Mouse (Mus musculus) brain, embryonic 14.5 days (tissue): ENCODE data around the gene Cep112. TPM values are rescaled to one million over a fixed set of nuclear protein-coding genes. Genes with fewer than 3 reads are reported as not detected.

Experiments
- DNase-seq: peaks from one replicate; pipeline ENCODE4 v3.0.0-alpha.2; 2011; ENCODE audit warnings: low read depth
- CTCF ChIP-seq: fragments of 200-500 bp; IDR thresholded peaks from 2 replicates; pipeline ENCODE4 v1.5.1; 2012; ENCODE audit warnings: inconsistent platforms, mild to moderate bottlenecking, moderate library complexity, borderline replicate concordance; ENCODE audit not compliant: insufficient read depth, insufficient read length; ENCODE audit errors: extremely low read depth
- POLR2A ChIP-seq: fragments of 200-500 bp; IDR thresholded peaks from 2 replicates; pipeline ENCODE4 v1.6.1; 2012; ENCODE audit warnings: mild to moderate bottlenecking, inconsistent platforms, borderline replicate concordance; ENCODE audit not compliant: poor library complexity, insufficient read depth, insufficient read length, severe bottlenecking; ENCODE audit errors: extremely low read depth
- polyA plus RNA-seq: library from polyadenylated mRNA; depleted of rRNA; stranded (reverse); fragments of >200 nt; gene quantifications from 2 replicates; pipeline ENCODE4 v1.2.3, GENCODE M21; 2012

The Cep112 gene
- polyA plus RNA-seq, 1 experiment: 13.3 TPM

DNA sequence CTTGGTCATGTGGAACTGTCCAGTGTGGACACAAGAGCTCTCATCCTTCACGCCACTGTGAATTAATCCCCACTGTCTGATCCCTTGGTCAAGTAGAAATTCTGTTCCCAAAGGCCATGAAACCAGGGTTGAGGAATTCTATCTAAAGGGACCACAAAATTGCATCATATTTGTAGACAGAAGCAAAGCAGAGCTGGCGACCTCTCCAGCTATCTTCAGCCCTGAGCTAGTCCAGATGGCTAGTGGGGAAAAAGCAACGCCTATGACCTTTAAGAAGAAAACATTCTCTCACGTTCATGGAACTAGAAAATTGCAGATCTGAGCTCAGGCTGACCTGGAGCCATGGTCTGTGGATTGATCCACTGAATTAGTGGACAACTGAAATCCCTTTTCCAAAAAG is 455.6 kb downstream of the Cep112 start:
- TF ChIP-seq CTCF: no peak
- no peak for TF ChIP-seq POLR2A
- DNase-seq: no peak

DNA sequence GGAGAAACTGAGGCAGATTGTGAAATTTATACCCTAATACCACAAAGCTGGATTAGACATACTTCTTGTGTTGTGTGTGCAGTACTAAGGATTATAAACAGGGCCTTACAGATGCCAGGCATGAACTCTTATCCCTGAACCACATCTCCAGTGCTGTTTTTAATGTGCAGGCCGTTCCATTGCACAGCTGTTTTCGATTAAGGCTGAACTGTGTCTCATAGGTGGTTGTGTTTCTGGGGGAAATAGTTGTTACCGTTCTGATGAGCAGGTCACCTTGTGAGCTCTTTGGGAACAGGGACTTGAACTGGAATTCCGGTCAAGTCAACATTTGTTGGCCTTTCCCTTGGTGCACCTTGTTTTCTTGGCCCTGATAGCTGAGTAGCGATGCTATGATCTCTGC is 456.7 kb downstream of the Cep112 start:
- DNase-seq: no peak
- TF ChIP-seq CTCF: no peak
- no peak for TF ChIP-seq POLR2A

DNA sequence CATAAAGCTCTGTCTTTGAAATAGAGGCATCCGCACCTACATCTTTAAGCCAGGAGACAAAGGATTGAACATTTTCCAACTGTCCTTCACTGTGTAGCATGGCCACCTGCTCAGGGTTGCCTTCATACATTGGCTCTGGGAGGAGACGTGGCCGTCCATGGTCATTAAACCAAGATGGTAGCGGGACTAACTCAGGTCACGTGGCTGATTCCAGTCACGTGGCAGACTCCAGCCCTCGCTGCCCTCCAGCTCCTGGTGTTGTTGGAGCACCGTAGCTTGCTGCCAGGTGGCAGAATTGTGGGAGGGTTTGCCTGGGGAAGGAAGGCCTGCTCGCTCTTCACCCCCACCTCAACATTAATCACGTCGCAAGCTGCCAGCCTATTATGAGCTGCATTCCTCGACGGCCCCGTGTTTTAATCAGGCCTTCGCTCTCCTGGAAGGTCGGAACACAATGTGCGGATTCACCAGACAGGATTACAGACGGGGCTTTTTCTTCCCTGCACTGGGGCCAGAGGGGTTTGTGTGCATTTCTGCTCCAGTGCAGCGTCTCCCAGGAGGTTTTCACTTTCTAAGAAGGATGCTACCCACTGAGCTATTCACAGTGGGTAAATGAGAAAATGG is 460.4 kb downstream of the Cep112 start:
- no peak for TF ChIP-seq CTCF
- TF ChIP-seq POLR2A: no peak
- peak; percentile 81 for DNase-seq

DNA sequence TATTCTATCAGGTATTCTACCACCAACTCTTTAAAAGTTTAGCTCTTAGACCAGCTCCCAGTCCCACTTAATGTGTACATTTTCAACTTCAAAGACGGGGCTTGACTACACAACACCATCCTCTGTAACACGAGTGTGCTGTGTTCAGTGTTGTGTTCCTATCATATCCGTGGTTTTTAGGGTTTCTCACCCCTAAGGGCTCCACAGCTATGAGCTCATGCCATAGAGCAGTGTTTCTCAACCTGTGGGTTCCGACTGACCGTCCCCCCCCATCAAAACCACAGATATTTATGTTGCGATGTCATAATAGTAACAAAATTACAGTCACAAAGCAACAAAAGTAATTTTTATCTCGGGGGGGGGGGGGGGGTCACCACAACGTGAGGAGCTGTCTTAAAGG is 461.1 kb downstream of the Cep112 start:
- DNase-seq: no peak
- TF ChIP-seq POLR2A (no peak), CTCF (no peak)

DNA sequence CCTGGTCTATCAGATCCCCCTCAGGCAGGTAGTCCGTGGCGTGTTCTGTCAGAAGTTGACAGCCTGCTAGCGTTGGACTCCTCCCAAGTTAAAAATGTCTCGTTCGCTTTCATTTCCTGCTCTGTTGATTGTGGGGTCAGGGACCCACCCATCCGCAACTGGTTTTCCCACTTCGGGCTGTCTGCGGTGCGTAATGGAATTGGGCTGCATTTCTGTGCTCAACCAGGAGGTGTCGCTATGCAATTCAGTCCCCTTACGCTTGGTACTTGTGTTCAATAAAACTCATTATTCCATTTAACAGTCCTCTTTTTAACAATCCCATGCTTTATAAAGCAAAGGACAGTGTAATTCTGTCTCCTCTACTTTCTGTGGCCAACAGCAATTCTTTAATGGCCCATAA is 464.1 kb downstream of the Cep112 start:
- DNase-seq: no peak
- TF ChIP-seq CTCF (peak; percentile 57), POLR2A (no peak)

- peak; percentile 69 for DNase-seq
- TF ChIP-seq CTCF (no peak), POLR2A (no peak)
These were observed 465.6 kb downstream of the Cep112 start for GRCm38 (mm10) chr11:108890544-108890943.

- peak; percentile 91 for DNase-seq
- no peak for TF ChIP-seq CTCF
- no peak for TF ChIP-seq POLR2A
These were observed 466.3 kb downstream of the Cep112 start for GRCm38 (mm10) chr11:108891111-108891870.

GRCm38 (mm10) chr11:108891871-108892380 is 466.9 kb downstream of the Cep112 start:
- no peak for TF ChIP-seq POLR2A
- no peak for TF ChIP-seq CTCF
- peak; percentile 35 for DNase-seq

DNA sequence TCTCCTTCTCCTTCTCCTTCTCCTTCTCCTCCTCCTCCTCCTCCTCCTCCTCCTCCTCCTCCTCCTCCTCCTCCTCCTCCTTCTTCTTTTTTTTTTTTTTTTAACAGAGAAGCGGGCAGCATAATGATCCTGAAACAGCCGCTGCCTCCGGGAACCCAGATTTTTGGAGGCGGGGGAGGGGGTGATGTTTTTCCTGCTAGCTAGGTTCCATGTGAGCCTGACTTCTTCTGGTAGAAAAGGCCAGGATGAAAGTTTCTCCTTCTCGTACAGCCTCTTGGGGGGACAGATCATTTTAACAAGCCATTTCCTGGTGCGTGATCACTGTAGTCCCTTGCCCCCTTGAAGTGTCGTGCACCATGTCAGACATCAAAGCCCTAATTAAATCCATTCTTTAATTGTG is 467.4 kb downstream of the Cep112 start:
- TF ChIP-seq CTCF (no peak), POLR2A (no peak)
- DNase-seq: peak; percentile 42

GRCm38 (mm10) chr11:108893232-108893790 is 468.3 kb downstream of the Cep112 start:
- TF ChIP-seq POLR2A: no peak
- no peak for TF ChIP-seq CTCF
- no peak for DNase-seq

GRCm38 (mm10) chr11:108893855-108894510 is 469.0 kb downstream of the Cep112 start:
- TF ChIP-seq CTCF: no peak
- no peak for TF ChIP-seq POLR2A
- peak; percentile 23 for DNase-seq
